Mouse (Mus musculus): ENCODE data around the gene Pbdc1. TPM values are rescaled to one million over a fixed set of nuclear protein-coding genes. Genes with fewer than 3 reads are reported as not detected.
"Not testable (repeated sequence)": the region's sequence is repeated elsewhere in the genome, so short reads cannot be mapped to it uniquely, and the experiment has no call there.

Pbdc1 gene
- 67.8 and 70.7 TPM in 2 replicates for polyA plus RNA-seq (2016; fragmentation: Nextera tagmentation; extraction: Ambion mirVana)

GRCm38 (mm10) chrX:105079615-105080092, at the start of gene Pbdc1:
TSS of gene Pbdc1 (plus strand) at chrX:105079756.
- Histone ChIP-seq H3K27ac (no peak within 1 kb of the TSS), H3K4me1 (replicated peaks) (peaks cover 5% of the 10 kb centered on the region; the same call in 1 of the 2 replicates), H3K36me3 (peaks cover 13% of the 10 kb centered on the region), H3K4me3 (replicated peaks) (peak within 1 kb of the TSS; percentile 51), H3K9ac (replicated peaks) (peak within 1 kb of the TSS; percentile 51), H3K27me3 (no peaks in the 10 kb centered on the region), H3K9me3 (no peaks in the 10 kb centered on the region), H3K4me2 (peak within 1 kb of the TSS; percentile 67)
- WGBS = 2% methylated on average over 35 of the region's 35 CpGs
- ATAC-seq (ENCODE audit: insufficient number of reproducible peaks, insufficient read depth, low FRiP score, low TSS enrichment, low read depth) = peak; percentile 98

GRCm38 (mm10) chrX:105037666-105038065, 41.9 kb upstream of the Pbdc1 start:
- Histone ChIP-seq H3K4me3 (replicated peaks) (no peak overlapping the region), H3K27me3 (no peaks in the 10 kb centered on the region), H3K9ac (replicated peaks) (no peak overlapping the region), H3K36me3 (peaks cover 15% of the 10 kb centered on the region), H3K27ac (no peak overlapping the region), H3K4me2 (no peak overlapping the region), H3K9me3 (no peaks in the 10 kb centered on the region), H3K4me1 (replicated peaks) (no peaks in the 10 kb centered on the region)
- 93% methylated on average over 3 of the region's 3 CpGs for WGBS
- no peak for ATAC-seq (ENCODE audit: insufficient number of reproducible peaks, insufficient read depth, low FRiP score, low TSS enrichment, low read depth)

DNA sequence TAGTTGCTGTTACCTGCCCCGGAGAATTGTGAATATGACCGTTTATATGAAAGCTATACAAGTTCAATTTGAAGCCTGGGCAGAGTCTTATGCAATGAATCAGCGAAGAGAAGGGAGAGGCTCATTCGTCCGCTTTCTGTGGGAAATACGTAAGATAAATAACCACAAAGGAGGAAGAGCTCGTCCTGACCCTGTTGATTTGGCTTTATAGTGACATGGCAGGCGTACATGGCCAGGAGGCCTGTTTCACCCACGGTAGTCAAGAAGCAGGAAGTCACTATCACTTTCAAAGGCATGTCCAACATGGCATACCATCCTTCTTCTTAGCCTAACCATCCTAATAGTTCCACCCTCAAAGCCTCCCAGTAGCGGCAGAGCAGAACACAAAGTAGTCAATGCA, 15.3 kb upstream of the Pbdc1 start:
- H3K36me3 ChIP-seq = peaks cover 76% of the 10 kb centered on the region
- no peak for ATAC-seq (ENCODE audit: insufficient number of reproducible peaks, insufficient read depth, low FRiP score, low TSS enrichment, low read depth)
- no peaks in the 10 kb centered on the region for H3K9me3 ChIP-seq
- no peak overlapping the region for H3K27ac ChIP-seq
- H3K4me2 ChIP-seq = no peak overlapping the region
- 0 out of 2 replicates have a peak, but pooled peaks cover 4% of the 10 kb centered on the region for H3K4me1 ChIP-seq (replicated peaks)
- no peak overlapping the region for H3K4me3 ChIP-seq (replicated peaks)
- WGBS = 91% methylated on average over 10 of the region's 10 CpGs
- H3K27me3 ChIP-seq = no peaks in the 10 kb centered on the region
- H3K9ac ChIP-seq (replicated peaks) = no peak overlapping the region

- ATAC-seq (ENCODE audit: insufficient number of reproducible peaks, insufficient read depth, low FRiP score, low TSS enrichment, low read depth) = no peak
- 95% methylated on average over 4 of the region's 4 CpGs for WGBS
Observed at GRCm38 (mm10) chrX:105064801-105065200, 14.8 kb upstream of the Pbdc1 start.

DNA sequence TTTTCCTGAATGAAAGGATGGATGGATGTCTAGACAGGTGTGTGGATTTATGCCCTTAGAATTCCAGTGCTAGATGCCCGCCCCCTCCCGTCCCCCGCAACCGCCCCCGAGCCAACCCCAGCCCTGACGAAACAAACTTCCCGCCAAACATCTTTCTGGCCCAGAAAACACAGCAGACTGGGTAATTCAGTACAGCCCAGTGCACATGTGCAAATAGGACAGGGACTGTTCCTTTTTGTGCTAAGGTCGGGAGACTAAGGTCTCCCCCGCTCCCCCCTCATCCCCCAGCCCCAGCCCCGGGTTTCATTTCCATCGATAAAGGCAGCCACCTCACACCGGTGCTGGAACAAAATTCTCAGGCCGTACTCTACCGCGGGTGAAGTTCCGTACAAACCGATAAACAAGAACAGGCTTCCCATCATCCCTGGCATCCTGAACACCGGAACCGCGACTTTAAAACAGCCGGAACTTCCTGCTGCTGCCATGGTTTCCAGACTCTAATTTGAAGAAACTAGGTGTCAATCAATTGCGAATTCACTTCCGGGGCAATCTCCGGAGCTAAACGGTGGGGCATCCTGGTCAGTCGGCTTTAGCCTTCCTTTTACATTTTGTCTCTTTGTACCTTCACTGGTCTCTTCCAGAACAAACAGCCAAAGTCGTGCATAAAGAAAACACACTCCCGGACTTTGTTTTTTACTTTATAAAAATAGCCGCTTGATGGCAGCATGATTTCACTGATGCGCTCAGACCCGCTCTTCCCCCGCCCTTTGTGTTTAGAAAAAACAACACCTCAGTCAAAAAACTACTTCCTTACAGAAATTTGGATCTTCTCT, 9.7 kb upstream of the Pbdc1 start:
- H3K4me3 ChIP-seq (replicated peaks) = peak overlapping the region; percentile 60
- no peaks in the 10 kb centered on the region for H3K27me3 ChIP-seq
- H3K36me3 ChIP-seq = peaks cover 25% of the 10 kb centered on the region
- H3K4me1 ChIP-seq (replicated peaks) = 0 out of 2 replicates have a peak, but pooled peaks cover 4% of the 10 kb centered on the region
- WGBS = 1% methylated on average over 32 of the region's 32 CpGs
- H3K9ac ChIP-seq (replicated peaks) = peak overlapping the region; percentile 64
- no peaks in the 10 kb centered on the region for H3K9me3 ChIP-seq
- peak overlapping the region; percentile 63 for H3K4me2 ChIP-seq
- peak overlapping the region; percentile 72 for H3K27ac ChIP-seq
- peak; percentile 89 for ATAC-seq (ENCODE audit: insufficient number of reproducible peaks, insufficient read depth, low FRiP score, low TSS enrichment, low read depth)

More at GRCm38 (mm10) chrX:105064801-105065200, 14.8 kb upstream of the Pbdc1 start:
- H3K4me3 ChIP-seq (replicated peaks) = no peak overlapping the region
- no peak overlapping the region for H3K9ac ChIP-seq (replicated peaks)
- peaks cover 71% of the 10 kb centered on the region for H3K36me3 ChIP-seq
- no peak overlapping the region for H3K27ac ChIP-seq
- no peak overlapping the region for H3K4me2 ChIP-seq
- no peaks in the 10 kb centered on the region for H3K9me3 ChIP-seq
- 0 out of 2 replicates have a peak, but pooled peaks cover 4% of the 10 kb centered on the region for H3K4me1 ChIP-seq (replicated peaks)
- no peaks in the 10 kb centered on the region for H3K27me3 ChIP-seq

DNA sequence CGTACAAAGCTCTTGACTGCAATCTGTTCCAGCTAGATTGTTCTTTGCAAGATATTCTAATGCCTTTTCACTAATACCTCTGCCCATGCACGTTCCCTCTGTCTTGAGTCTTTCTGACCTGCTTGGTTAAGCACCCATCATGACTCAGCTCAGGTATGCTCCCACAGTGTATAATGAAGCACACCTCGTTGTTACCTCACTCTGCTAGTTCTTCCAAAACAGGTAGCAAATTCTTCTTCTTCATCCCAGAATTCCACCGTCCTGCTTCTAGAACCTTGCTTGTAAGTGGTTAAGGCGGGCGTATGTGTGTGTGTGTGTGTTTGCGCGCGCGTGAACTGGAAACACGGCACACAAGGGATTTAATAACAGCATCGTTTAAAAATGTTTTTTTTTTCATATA, 405 bp upstream of the Pbdc1 start:
- 9% methylated on average over 12 of the region's 12 CpGs for WGBS
- ATAC-seq (ENCODE audit: insufficient number of reproducible peaks, insufficient read depth, low FRiP score, low TSS enrichment, low read depth) = peak; percentile 85
- Histone ChIP-seq H3K36me3 (peaks cover 13% of the 10 kb centered on the region), H3K27ac (no peak overlapping the region), H3K27me3 (no peaks in the 10 kb centered on the region), H3K4me2 (peak overlapping the region; percentile 67), H3K4me1 (replicated peaks) (peaks cover 5% of the 10 kb centered on the region; the same call in 1 of the 2 replicates), H3K9me3 (no peaks in the 10 kb centered on the region), H3K9ac (replicated peaks) (0 out of 2 replicates have a peak overlapping the region, but pooled peaks have one; percentile 37), H3K4me3 (replicated peaks) (peak overlapping the region; percentile 51)

GRCm38 (mm10) chrX:105080096-105080495, 540 bp downstream of the Pbdc1 start:
- Histone ChIP-seq H3K4me2 (peak overlapping the region; percentile 67), H3K27me3 (no peaks in the 10 kb centered on the region), H3K27ac (no peak overlapping the region), H3K9me3 (no peaks in the 10 kb centered on the region), H3K4me3 (replicated peaks) (peak overlapping the region; percentile 51), H3K9ac (replicated peaks) (peak overlapping the region; percentile 51), H3K36me3 (peaks cover 13% of the 10 kb centered on the region), H3K4me1 (replicated peaks) (peaks cover 5% of the 10 kb centered on the region; the same call in 1 of the 2 replicates)
- WGBS = 14% methylated on average over 8 of the region's 8 CpGs
- ATAC-seq (ENCODE audit: insufficient number of reproducible peaks, insufficient read depth, low FRiP score, low TSS enrichment, low read depth) = peak; percentile 2; the same call in 1 of the 2 replicates

- H3K36me3 ChIP-seq = peaks cover 23% of the 10 kb centered on the region
- H3K27me3 ChIP-seq; H3K4me1 ChIP-seq (replicated peaks); ATAC-seq (ENCODE audit: insufficient number of reproducible peaks, insufficient read depth, low FRiP score, low TSS enrichment, low read depth); H3K9ac ChIP-seq (replicated peaks); H3K4me3 ChIP-seq (replicated peaks); H3K27ac ChIP-seq; H3K9me3 ChIP-seq; H3K4me2 ChIP-seq: not testable (repeated sequence)
- 88% methylated on average over 7 of the region's 7 CpGs for WGBS
Observed at GRCm38 (mm10) chrX:105083013-105083412, 3.5 kb downstream of the Pbdc1 start.

- no peak for ATAC-seq (ENCODE audit: insufficient number of reproducible peaks, insufficient read depth, low FRiP score, low TSS enrichment, low read depth)
- H3K36me3 ChIP-seq = peaks cover 8% of the 10 kb centered on the region; the same call in 1 of the 2 replicates
- no peaks in the 10 kb centered on the region for H3K9me3 ChIP-seq
- H3K9ac ChIP-seq (replicated peaks) = no peak overlapping the region
- H3K4me3 ChIP-seq (replicated peaks) = no peak overlapping the region
- H3K4me2 ChIP-seq = no peak overlapping the region
- H3K27me3 ChIP-seq = no peaks in the 10 kb centered on the region
- no peaks in the 10 kb centered on the region for H3K4me1 ChIP-seq (replicated peaks)
- no peak overlapping the region for H3K27ac ChIP-seq
- 46% methylated on average over 5 of the region's 5 CpGs for WGBS
Observed at GRCm38 (mm10) chrX:105104175-105104574, 24.6 kb downstream of the Pbdc1 start.

DNA sequence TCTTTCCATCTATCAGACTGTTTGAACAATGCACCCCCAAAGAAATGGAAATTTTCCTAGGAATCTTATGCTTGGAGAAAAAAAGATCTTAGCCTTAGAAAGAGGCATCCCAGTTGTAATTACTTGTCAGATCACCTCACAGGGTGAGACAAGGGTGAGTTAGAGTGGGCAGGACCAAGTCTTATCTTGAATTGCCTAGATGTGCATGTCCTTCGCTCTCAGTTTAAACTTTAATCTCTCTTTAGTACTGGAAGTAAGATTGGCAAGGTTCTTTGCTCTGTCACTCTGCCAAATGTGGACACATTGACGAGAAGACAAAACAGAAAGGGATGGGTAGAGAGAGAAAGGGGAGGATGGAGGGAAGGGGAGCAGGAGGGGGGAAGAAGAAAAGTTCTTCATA, 35.4 kb downstream of the Pbdc1 start:
- Histone ChIP-seq H3K27me3 (peaks cover 13% of the 10 kb centered on the region), H3K27ac (no peak overlapping the region), H3K4me3 (replicated peaks) (no peak overlapping the region), H3K4me1 (replicated peaks) (no peaks in the 10 kb centered on the region), H3K36me3 (no peaks in the 10 kb centered on the region), H3K9me3 (no peaks in the 10 kb centered on the region), H3K9ac (replicated peaks) (no peak overlapping the region), H3K4me2 (no peak overlapping the region)
- ATAC-seq (ENCODE audit: insufficient number of reproducible peaks, insufficient read depth, low FRiP score, low TSS enrichment, low read depth) = no peak
- WGBS = 76% methylated on average over 2 of the region's 2 CpGs

Measured in limb, embryonic 12.5 days (tissue).